8 mouse cellular contexts compared by ENCODE assay signal in the genomic region with DNA sequence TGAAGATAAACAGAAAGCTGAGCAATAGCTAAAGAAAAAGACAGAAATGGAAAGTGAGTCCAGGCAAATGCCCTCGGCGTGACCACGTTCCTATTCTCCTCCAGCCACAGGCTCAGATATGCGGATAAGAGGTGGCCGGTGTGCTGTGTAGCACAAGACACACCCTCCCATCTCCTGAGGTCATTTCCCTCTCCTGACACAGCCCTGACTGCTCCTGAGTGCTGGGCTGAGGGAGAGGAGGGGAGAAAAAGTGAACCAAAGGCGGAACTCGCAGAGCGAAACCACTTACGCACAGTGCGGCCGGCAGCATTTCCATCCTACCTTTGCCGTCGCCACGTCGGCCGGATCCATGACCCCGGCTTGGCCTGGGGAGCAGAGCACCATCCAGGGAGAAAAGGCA.
DNase-seq lines count a peak whose midpoint lies in the region; ATAC-seq and TF ChIP-seq lines count a peak whose summit lies in the region.

No protein-coding gene starts in this region.

- no peak overlapping the region for H3K4me3 ChIP-seq in lung, embryonic 14.5 days (ENCODE audit: low read depth, low read length)
- H3K4me3 ChIP-seq in lung, postnatal 0 days (ENCODE audit: low read depth, low read length) = no peak overlapping the region
- no peak overlapping the region for H3K4me3 ChIP-seq in forebrain, embryonic 14.5 days (ENCODE audit: low read depth, low read length)
- no peak overlapping the region for H3K4me3 ChIP-seq in liver, embryonic 12.5 days

- WGBS in lung, embryonic 14.5 days = 59% methylated on average over 17 of the region's 17 CpGs
- WGBS in lung, postnatal 0 days = 72% methylated on average over 17 of the region's 17 CpGs
- 73% methylated on average over 17 of the region's 17 CpGs for WGBS in forebrain, embryonic 14.5 days
- WGBS in liver, embryonic 12.5 days (ENCODE audit: insufficient replicate concordance) = 56% methylated on average over 17 of the region's 17 CpGs

- no peak overlapping the region for H3K9ac ChIP-seq in lung, embryonic 14.5 days
- H3K9ac ChIP-seq in lung, postnatal 0 days (replicated peaks; ENCODE audit: low read depth) = no peak overlapping the region
- H3K9ac ChIP-seq in forebrain, embryonic 14.5 days (ENCODE audit: low read length) = peak overlapping the region; percentile 60
- no peak overlapping the region for H3K9ac ChIP-seq in liver, embryonic 12.5 days

- DNase-seq in lung, embryonic 14.5 days = no peak
- DNase-seq in lung, postnatal 0 days (ENCODE audit: low spot score) = no peak
- DNase-seq in forebrain, embryonic 14.5 days (ENCODE audit: low spot score) = no peak
- DNase-seq in splenic B cell, adult 2 months (ENCODE audit: low read depth, low spot score) = peak; percentile 13
- no peak for DNase-seq in right cerebral cortex, postnatal 10 days (ENCODE audit: low spot score in 2 of 2)
- DNase-seq in left cerebral cortex, postnatal 4 days = no peak
- no peak for DNase-seq in gastrocnemius, adult 8-10 months (ENCODE audit: low spot score in 2 of 2)

- no peaks in the 10 kb centered on the region for H3K36me3 ChIP-seq in lung, embryonic 14.5 days (ENCODE audit: insufficient read depth)
- H3K36me3 ChIP-seq in lung, postnatal 0 days (ENCODE audit: insufficient read depth, low read length) = no peaks in the 10 kb centered on the region
- H3K36me3 ChIP-seq in forebrain, embryonic 14.5 days (ENCODE audit: control insufficient read depth, insufficient read depth, low read length) = no peaks in the 10 kb centered on the region
- no peaks in the 10 kb centered on the region for H3K36me3 ChIP-seq in liver, embryonic 12.5 days
- no peaks in the 10 kb centered on the region for H3K36me3 ChIP-seq in splenic B cell, adult 2 months (ENCODE audit: control insufficient read depth, insufficient read depth, low read length, poor library complexity, severe bottlenecking)

- H3K27ac ChIP-seq in lung, embryonic 14.5 days (ENCODE audit: low read depth) = no peak overlapping the region
- no peak overlapping the region for H3K27ac ChIP-seq in lung, postnatal 0 days (ENCODE audit: low read length)
- no peak overlapping the region for H3K27ac ChIP-seq in forebrain, embryonic 14.5 days (ENCODE audit: low read depth, low read length)
- H3K27ac ChIP-seq in liver, embryonic 12.5 days = no peak overlapping the region

- no peaks in the 10 kb centered on the region for H3K27me3 ChIP-seq in lung, embryonic 14.5 days (ENCODE audit: insufficient read depth, low read length)
- no peaks in the 10 kb centered on the region for H3K27me3 ChIP-seq in lung, postnatal 0 days (replicated peaks; ENCODE audit: insufficient read depth, low read length)
- no peaks in the 10 kb centered on the region for H3K27me3 ChIP-seq in forebrain, embryonic 14.5 days (replicated peaks; ENCODE audit: control insufficient read depth, insufficient read depth, low read length)
- H3K27me3 ChIP-seq in liver, embryonic 12.5 days (replicated peaks) = no peaks in the 10 kb centered on the region
- no peaks in the 10 kb centered on the region for H3K27me3 ChIP-seq in splenic B cell, adult 2 months (ENCODE audit: control insufficient read depth, insufficient read depth, low read length, poor library complexity, severe bottlenecking)

- no peaks in the 10 kb centered on the region for H3K4me1 ChIP-seq in lung, embryonic 14.5 days (ENCODE audit: insufficient read depth)
- no peaks in the 10 kb centered on the region for H3K4me1 ChIP-seq in lung, postnatal 0 days (ENCODE audit: insufficient read depth, low read depth, low read length)
- peaks cover 11% of the 10 kb centered on the region for H3K4me1 ChIP-seq in forebrain, embryonic 14.5 days (ENCODE audit: control insufficient read depth, insufficient read depth, low read length)
- 0 out of 2 replicates have a peak, but pooled peaks cover 11% of the 10 kb centered on the region for H3K4me1 ChIP-seq in liver, embryonic 12.5 days

- intact Hi-C loops in left cerebral cortex, postnatal 4 days (cut with DNase I) = loop anchor here (5.0 kb wide), 1 partner anchor 54 kb away; no protein-coding TSS in a partner anchor

- 0 out of 2 replicates have a peak overlapping the region, but pooled peaks have one; percentile 49 for H3K4me2 ChIP-seq in lung, embryonic 14.5 days
- no peak overlapping the region for H3K4me2 ChIP-seq in lung, postnatal 0 days (replicated peaks; ENCODE audit: low read depth, low read length)
- peak overlapping the region; percentile 50 for H3K4me2 ChIP-seq in forebrain, embryonic 14.5 days (ENCODE audit: low read length)
- peak overlapping the region; percentile 40 for H3K4me2 ChIP-seq in liver, embryonic 12.5 days

- no peak for ATAC-seq in lung, embryonic 14.5 days (ENCODE audit: insufficient read depth)
- ATAC-seq in lung, postnatal 0 days = no peak
- ATAC-seq in forebrain, embryonic 14.5 days = no peak
- ATAC-seq in liver, embryonic 12.5 days = 0 out of 2 replicates have a peak, but pooled peaks have one; percentile 43

- TF ChIP-seq EP300 in lung, postnatal 0 days (IDR thresholded peaks at IDR 0.05) = no peak

- TF ChIP-seq CTCF in lung, embryonic 14.5 days (IDR thresholded peaks at IDR 0.05; ENCODE audit: low read depth) = no peak
- no peak for TF ChIP-seq CTCF in lung, postnatal 0 days (IDR thresholded peaks at IDR 0.05)

- no peaks in the 10 kb centered on the region for H3K9me3 ChIP-seq in lung, embryonic 14.5 days (ENCODE audit: low read depth, low read length)
- no peaks in the 10 kb centered on the region for H3K9me3 ChIP-seq in lung, postnatal 0 days (ENCODE audit: low read length)
- no peaks in the 10 kb centered on the region for H3K9me3 ChIP-seq in forebrain, embryonic 14.5 days (replicated peaks; ENCODE audit: control insufficient read depth, low read length)
- no peaks in the 10 kb centered on the region for H3K9me3 ChIP-seq in liver, embryonic 12.5 days (replicated peaks)
